Mouse (Mus musculus): ENCODE measurements around the gene Wscd1.

DNA sequence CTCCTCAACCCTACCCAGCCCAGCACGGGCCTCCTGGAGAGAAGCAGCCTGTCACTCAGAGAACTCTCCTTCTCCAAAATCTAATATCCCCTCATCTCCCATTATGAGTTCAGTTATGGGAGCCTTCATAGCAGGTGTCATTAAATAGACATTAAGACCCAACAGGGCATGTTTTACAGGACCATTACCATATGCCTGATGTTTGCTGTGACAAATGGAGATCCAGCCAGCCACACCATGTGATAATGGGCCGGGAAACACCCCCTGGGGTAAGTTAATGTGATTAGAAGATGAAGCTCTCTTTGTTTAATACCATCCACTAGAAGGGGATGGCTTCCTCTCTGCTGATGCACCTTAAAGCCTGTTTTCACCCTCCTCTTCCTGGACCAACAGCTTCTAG, 62.1 kb downstream of the Wscd1 start:
- TF ChIP-seq GATA1 (IDR thresholded peaks at IDR 0.05; ENCODE audit: low read length) (no peak), TAL1 (IDR thresholded peaks at IDR 0.05; ENCODE audit: low read length) (no peak)
